Mouse (Mus musculus) lung, adult 2 months (tissue): ENCODE results near the gene Txnip. TPM values are rescaled to one million over a fixed set of nuclear protein-coding genes. Genes with fewer than 3 reads are reported as not detected.

ENCODE experiments used
- DNase-seq: peaks from one replicate; pipeline ENCODE4 v3.0.0; 2022
- H3K4me1 ChIP-seq: fragments of 200-500 bp; 2 replicates; pipeline ENCODE4 v1.6.1; 2011; ENCODE audit warnings: low read length; ENCODE audit not compliant: control insufficient read depth, insufficient read depth
- H3K4me3 ChIP-seq: fragments of 200-500 bp; replicated peaks from 2 replicates; pipeline ENCODE3; 2011; ENCODE audit warnings: low read depth, mild to moderate bottlenecking, control low read depth, low read length; ENCODE audit errors: extremely low read depth
- CTCF ChIP-seq: fragments of 200-500 bp; IDR thresholded peaks from 2 replicates; pipeline ENCODE4 v1.5.1; 2011; ENCODE audit warnings: mild to moderate bottlenecking, low read length, control low read depth; ENCODE audit not compliant: insufficient read depth
- POLR2A ChIP-seq: fragments of 200-500 bp; IDR thresholded peaks from 2 replicates; pipeline ENCODE4 v1.6.1; 2011; ENCODE audit warnings: low read depth, mild to moderate bottlenecking, control low read depth, low read length, borderline replicate concordance; ENCODE audit errors: extremely low read depth
- WGBS: fragments of 180-500 bp; shearing (Covaris S2); methylation state at CpG from one replicate; pipeline ENCODE4 v1.1.7; 2018; 5-methylcytosine and 5-hydroxymethylcytosine counted together
- polyA plus RNA-seq: library from polyadenylated mRNA; depleted of rRNA; stranded (reverse); fragments of >200 nt; gene quantifications from 2 replicates; pipeline ENCODE4 v1.2.3, GENCODE M21; 2012

Txnip gene
- polyA plus RNA-seq, 1 experiment: 806 TPM

DNA sequence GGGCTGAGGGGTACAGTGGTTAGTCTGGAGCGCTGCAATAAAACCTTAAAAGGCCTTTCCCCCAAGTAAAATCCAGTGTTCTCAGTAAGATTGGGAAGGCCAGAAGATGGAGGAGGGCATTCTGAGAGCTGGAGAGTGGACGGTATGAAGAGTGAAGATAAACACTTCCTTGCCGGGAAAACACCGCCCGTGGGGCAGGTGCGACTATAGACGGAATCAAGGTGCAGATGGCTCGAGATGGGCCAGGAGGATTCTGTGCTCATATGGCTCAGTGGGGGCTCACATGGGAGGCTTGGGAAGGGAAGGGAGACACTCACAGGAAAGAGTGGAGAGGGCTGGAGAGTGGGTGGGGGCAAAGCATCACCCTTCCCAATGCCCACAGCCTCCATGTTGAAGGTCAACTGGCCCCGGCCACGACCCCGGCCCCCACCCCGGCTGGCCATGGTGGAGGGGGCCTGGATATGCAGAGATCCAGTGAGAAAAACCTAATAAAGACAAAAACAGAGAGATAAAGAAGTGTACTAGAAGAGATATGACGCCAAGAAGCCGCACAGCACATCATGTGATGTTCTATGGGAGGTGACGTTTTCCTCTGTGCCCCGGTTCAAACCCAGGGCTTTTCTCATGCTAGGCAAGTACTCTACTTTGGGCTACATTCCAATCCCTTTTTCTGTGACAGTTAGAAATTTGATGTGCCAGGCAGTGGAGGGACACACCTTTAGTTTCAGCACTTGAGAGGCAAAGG lies 24.2 kb downstream of the Txnip start:
- Histone ChIP-seq H3K4me3 (no peak overlapping the region), H3K4me1 (peaks cover 17% of the 10 kb centered on the region)
- no peak for TF ChIP-seq CTCF
- TF ChIP-seq POLR2A: no peak
- no peak for DNase-seq
- 84% methylated on average over 16 of the region's 16 CpGs for WGBS

DNA sequence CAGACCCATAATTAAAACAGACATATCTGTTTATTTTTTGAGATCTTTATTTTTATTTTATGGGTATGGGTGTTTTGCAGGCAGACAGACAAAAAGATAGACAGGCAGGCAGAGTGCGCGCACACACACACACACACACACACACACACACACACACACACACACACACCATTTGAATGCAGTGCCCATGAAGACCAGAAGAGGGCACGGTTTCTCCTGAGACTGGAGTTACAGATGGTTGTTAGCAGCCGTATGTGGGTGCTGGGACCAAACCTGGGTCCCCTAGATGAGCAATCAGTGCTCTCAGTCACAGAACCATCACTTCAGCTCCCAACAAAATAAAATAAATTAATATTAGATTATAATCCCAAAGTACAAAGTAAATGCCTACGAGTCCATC lies 25.6 kb downstream of the Txnip start:
- WGBS: 91% methylated on average over 5 of the region's 5 CpGs
- H3K4me1 ChIP-seq: peaks cover 9% of the 10 kb centered on the region
- no peak overlapping the region for H3K4me3 ChIP-seq
- DNase-seq: no peak
- TF ChIP-seq POLR2A: no peak
- TF ChIP-seq CTCF: no peak

- no peak for DNase-seq
- no peak for TF ChIP-seq POLR2A
- TF ChIP-seq CTCF: no peak
- WGBS: 82% methylated on average over 4 of the region's 4 CpGs
- Histone ChIP-seq H3K4me1 (no peaks in the 10 kb centered on the region; the same call in 1 of the 2 replicates), H3K4me3 (no peak overlapping the region)
Observed at GRCm38 (mm10) chr3:96590657-96591056, 32.9 kb downstream of the Txnip start.

GRCm38 (mm10) chr3:96593374-96593773 lies 35.6 kb downstream of the Txnip start:
- peaks cover 10% of the 10 kb centered on the region for H3K4me1 ChIP-seq
- H3K4me3 ChIP-seq: peak overlapping the region; percentile 90
- DNase-seq: no peak
- under 1% methylated on average over 10 of the region's 10 CpGs for WGBS
- no peak for TF ChIP-seq POLR2A
- no peak for TF ChIP-seq CTCF

- TF ChIP-seq CTCF: no peak
- TF ChIP-seq POLR2A: peak; percentile 77; the same call in 1 of the 2 replicates
- under 1% methylated on average over 37 of the region's 38 CpGs for WGBS
- DNase-seq: peak; percentile 95
- peak within 1 kb of the TSS; percentile 90 for H3K4me3 ChIP-seq
- peaks cover 10% of the 10 kb centered on the region for H3K4me1 ChIP-seq
Observed at GRCm38 (mm10) chr3:96593790-96594560, 36.2 kb downstream of the Txnip start, which contains the start of gene Polr3gl. Gene Polr3gl (minus strand): TSS chr3:96594181.

DNA sequence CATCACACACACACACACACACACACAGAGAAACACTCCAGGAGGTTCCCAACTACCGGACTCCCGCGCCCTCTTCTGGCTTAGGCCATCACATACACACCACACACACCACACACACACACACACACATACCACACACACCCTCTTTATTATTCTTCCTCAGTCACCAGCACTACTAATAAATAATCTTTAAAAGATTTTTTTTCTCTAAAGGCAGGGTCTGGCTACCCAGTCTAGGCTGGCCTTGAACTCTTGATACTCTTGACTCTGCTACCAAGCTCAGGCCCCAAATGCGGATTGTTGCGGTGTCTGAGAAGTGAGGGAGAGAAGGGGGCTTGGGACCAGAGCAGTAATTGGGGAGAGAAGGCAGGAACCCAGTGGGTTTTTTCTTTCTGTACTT lies 37.1 kb downstream of the Txnip start:
- no peak for DNase-seq
- no peak overlapping the region for H3K4me3 ChIP-seq
- peaks cover 10% of the 10 kb centered on the region for H3K4me1 ChIP-seq
- TF ChIP-seq POLR2A (no peak), CTCF (no peak)
- WGBS: 90% methylated on average over 5 of the region's 5 CpGs

DNA sequence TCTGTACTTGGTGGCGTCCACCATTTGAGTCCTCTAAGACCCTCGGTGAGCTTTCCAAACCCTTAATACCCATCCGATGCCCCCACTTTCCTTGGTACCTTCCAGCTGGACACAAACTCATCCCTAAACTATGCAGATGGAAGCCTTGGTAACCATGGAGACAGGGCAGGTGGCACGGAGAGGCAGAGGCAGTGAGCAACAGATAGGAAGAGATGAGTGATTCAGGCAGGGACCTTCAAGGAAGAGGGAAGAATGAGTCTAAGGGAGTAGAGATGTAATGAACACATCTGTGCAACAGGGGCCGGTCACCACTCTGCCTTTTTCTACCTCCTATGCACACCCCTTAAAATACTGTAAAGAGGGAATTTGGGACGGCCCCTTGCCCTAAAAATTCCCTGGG lies 37.9 kb downstream of the Txnip start:
- TF ChIP-seq CTCF: no peak
- no peak for TF ChIP-seq POLR2A
- peaks cover 10% of the 10 kb centered on the region for H3K4me1 ChIP-seq
- WGBS: 38% methylated on average over 6 of the region's 6 CpGs
- no peak overlapping the region for H3K4me3 ChIP-seq
- DNase-seq: no peak

DNA sequence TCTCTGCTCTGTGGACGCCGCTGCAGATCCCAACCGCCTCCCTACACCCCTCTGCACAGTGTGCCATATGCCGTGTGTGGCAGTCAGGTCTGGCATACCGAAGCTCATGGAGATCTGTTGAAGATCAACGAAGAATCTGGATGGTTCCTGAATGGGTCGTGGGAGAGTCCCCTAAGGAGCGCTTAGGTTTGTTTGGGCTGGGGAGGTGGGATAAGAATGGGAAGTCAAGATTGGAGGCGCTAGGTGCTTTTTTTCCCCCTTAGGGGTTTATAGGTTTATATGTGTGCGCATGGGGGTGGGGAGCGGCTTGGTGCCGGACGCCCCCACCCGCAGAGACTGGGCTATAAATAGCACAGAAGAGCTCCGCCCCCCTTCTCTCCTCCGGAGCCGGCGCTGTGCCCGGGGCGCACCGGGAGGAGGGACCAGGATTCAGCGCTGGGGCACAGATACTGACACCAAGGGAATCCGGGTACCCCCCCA lies 38.5 kb downstream of the Txnip start, which contains the start of gene Ankrd34a:
Ankrd34a (plus strand) TSS at position 409 of the 480 bp plus-strand sequence.
- H3K4me1 ChIP-seq: peaks cover 10% of the 10 kb centered on the region
- H3K4me3 ChIP-seq: peak within 1 kb of the TSS; percentile 69
- no peak for TF ChIP-seq POLR2A
- no peak for TF ChIP-seq CTCF
- no peak for DNase-seq
- WGBS: 3% methylated on average over 22 of the region's 23 CpGs

GRCm38 (mm10) chr3:96596855-96597254 lies 39.1 kb downstream of the Txnip start:
- Histone ChIP-seq H3K4me1 (peaks cover 11% of the 10 kb centered on the region), H3K4me3 (no peak overlapping the region)
- TF ChIP-seq CTCF (no peak), POLR2A (no peak)
- 7% methylated on average over 12 of the region's 12 CpGs for WGBS
- no peak for DNase-seq

- no peak for DNase-seq
- Histone ChIP-seq H3K4me3 (peak overlapping the region; percentile 69), H3K4me1 (peaks cover 12% of the 10 kb centered on the region)
- under 1% methylated on average over 40 of the region's 40 CpGs for WGBS
- TF ChIP-seq POLR2A: 0 out of 2 replicates have a peak, but pooled peaks have one; percentile 11
- TF ChIP-seq CTCF: no peak
Observed at GRCm38 (mm10) chr3:96597435-96597891, 39.7 kb downstream of the Txnip start.
